Comparison of ENCODE assay signal across 8 mouse cellular contexts in genomic region chr6:89345486-89345785, GRCm38 (mm10). TPM values are rescaled to one million over a fixed set of nuclear protein-coding genes. Genes with fewer than 3 reads are reported as not detected.
DNase-seq lines count a peak whose midpoint lies in the region; ATAC-seq and TF ChIP-seq lines count a peak whose summit lies in the region.
"Had no signal": no experiment of that assay in that cellular context is flagged by ENCODE, and none has a peak within 500 bp of the region (broad histone marks: within the 10 kb centered on the region; RNA-seq: fewer than 3 reads in every experiment).

No protein-coding gene starts in this region.

- ATAC-seq in intestine, embryonic 14.5 days (replicated peaks; ENCODE audit: low FRiP score, low TSS enrichment, low read depth): no peak
- no peak for ATAC-seq in intestine, postnatal 0 days
- no peak for ATAC-seq in limb, embryonic 11.5 days (ENCODE audit: insufficient number of reproducible peaks, low FRiP score, low TSS enrichment, low read depth)
- no peak for ATAC-seq in CD4-positive, CD25-positive, alpha-beta regulatory T cell, adult 4 months

- no peak for TF ChIP-seq CTCF in intestine, postnatal 0 days (IDR thresholded peaks at IDR 0.05; ENCODE audit: low read depth)
- no peak for TF ChIP-seq CTCF in C2C12 (IDR thresholded peaks at IDR 0.05; ENCODE audit: control insufficient read depth, insufficient read depth, insufficient read length)
- no peak for TF ChIP-seq CTCF in E14TG2a.4 (conservative IDR thresholded peaks at IDR 0.05; ENCODE audit: low read length)

- H3K27me3 ChIP-seq in intestine, embryonic 14.5 days (replicated peaks; ENCODE audit: control insufficient read depth, insufficient read depth, low read length): no peaks in the 10 kb centered on the region
- H3K27me3 ChIP-seq in intestine, postnatal 0 days (replicated peaks; ENCODE audit: control insufficient read depth, insufficient read depth, low read length): no peaks in the 10 kb centered on the region
- H3K27me3 ChIP-seq in C2C12 (ENCODE audit: control insufficient read depth, insufficient read depth, insufficient read length) (no peaks in the 10 kb centered on the region), E14TG2a.4 (ENCODE audit: insufficient read depth, low read length) (no peaks in the 10 kb centered on the region)
- H3K27me3 ChIP-seq in limb, embryonic 11.5 days (ENCODE audit: control insufficient read depth, insufficient read depth, low read length): no peaks in the 10 kb centered on the region
- H3K27me3 ChIP-seq: neural tube, embryonic 12.5 days had no signal

- H3K79me3 ChIP-seq in C2C12 (ENCODE audit: low read depth): peaks cover 48% of the 10 kb centered on the region

- peak overlapping the region; percentile 24; the same call in 1 of the 2 replicates for H3K4me2 ChIP-seq in intestine, embryonic 14.5 days (ENCODE audit: low read length)
- no peak overlapping the region for H3K4me2 ChIP-seq in intestine, postnatal 0 days (replicated peaks; ENCODE audit: low read depth)
- peak overlapping the region; percentile 17; the same call in 1 of the 2 replicates for H3K4me2 ChIP-seq in limb, embryonic 11.5 days (ENCODE audit: low read depth, severe bottlenecking)
- H3K4me2 ChIP-seq: neural tube, embryonic 12.5 days had no signal

- peak overlapping the region; percentile 78 for H3K27ac ChIP-seq in intestine, embryonic 14.5 days (ENCODE audit: low read depth)
- no peak overlapping the region for H3K27ac ChIP-seq in intestine, postnatal 0 days (ENCODE audit: low read depth, low read length)
- H3K27ac ChIP-seq in limb, embryonic 11.5 days (replicated peaks; ENCODE audit: low read depth, low read length): peak overlapping the region; percentile 87
- H3K27ac ChIP-seq: neural tube, embryonic 12.5 days had no signal

- DNase-seq in intestine, embryonic 14.5 days (ENCODE audit: low spot score): no peak
- no peak for DNase-seq in limb, embryonic 11.5 days (ENCODE audit: low spot score)
- no peak for DNase-seq in gastrocnemius, postnatal 4 days (ENCODE audit: low spot score in 2 of 2)

- peak overlapping the region; percentile 60 for H3ac ChIP-seq in C2C12 (ENCODE audit: control insufficient read depth, insufficient read length, low read depth)

- 71% methylated on average over 3 of the region's 3 CpGs for WGBS in intestine, embryonic 14.5 days
- WGBS in intestine, postnatal 0 days: 67% methylated on average over 3 of the region's 3 CpGs
- WGBS in limb, embryonic 11.5 days: 64% methylated on average over 3 of the region's 3 CpGs

- H3K4me1 ChIP-seq in intestine, embryonic 14.5 days (replicated peaks; ENCODE audit: control insufficient read depth, insufficient read depth, low read length): peaks cover 16% of the 10 kb centered on the region
- peaks cover 8% of the 10 kb centered on the region for H3K4me1 ChIP-seq in intestine, postnatal 0 days (replicated peaks; ENCODE audit: control insufficient read depth, insufficient read depth, low read length)
- H3K4me1 ChIP-seq in E14TG2a.4 (replicated peaks; ENCODE audit: low read depth, low read length): peaks cover 33% of the 10 kb centered on the region
- H3K4me1 ChIP-seq in limb, embryonic 11.5 days (ENCODE audit: control insufficient read depth, insufficient read depth, low read length): peaks cover 22% of the 10 kb centered on the region

- no peak overlapping the region for H3K4me3 ChIP-seq in intestine, embryonic 14.5 days (ENCODE audit: low read depth, low read length)
- no peak overlapping the region for H3K4me3 ChIP-seq in intestine, postnatal 0 days (ENCODE audit: low read depth, low read length)
- no peak overlapping the region for H3K4me3 ChIP-seq in C2C12 (ENCODE audit: insufficient read depth, poor library complexity, severe bottlenecking)
- 0 out of 2 replicates have a peak overlapping the region, but pooled peaks have one; percentile 20 for H3K4me3 ChIP-seq in E14TG2a.4 (replicated peaks; ENCODE audit: low read length)
- H3K4me3 ChIP-seq in limb, embryonic 11.5 days (ENCODE audit: low read depth, low read length): no peak overlapping the region
- H3K4me3 ChIP-seq: neural tube, embryonic 12.5 days had no signal

- peaks cover 61% of the 10 kb centered on the region for H3K36me3 ChIP-seq in intestine, embryonic 14.5 days (ENCODE audit: control insufficient read depth, insufficient read depth, low read length)
- peaks cover 49% of the 10 kb centered on the region for H3K36me3 ChIP-seq in intestine, postnatal 0 days (ENCODE audit: control insufficient read depth, insufficient read depth)
- H3K36me3 ChIP-seq in C2C12 (ENCODE audit: control insufficient read depth, insufficient read depth): peaks cover 62% of the 10 kb centered on the region
- H3K36me3 ChIP-seq in E14TG2a.4 (ENCODE audit: insufficient read depth, low read length): peaks cover 91% of the 10 kb centered on the region
- H3K36me3 ChIP-seq in limb, embryonic 11.5 days (ENCODE audit: control insufficient read depth, insufficient read depth, low read length): peaks cover 5% of the 10 kb centered on the region

- no peaks in the 10 kb centered on the region for H3K9me3 ChIP-seq in intestine, embryonic 14.5 days (ENCODE audit: control insufficient read depth, low read length)
- H3K9me3 ChIP-seq in intestine, postnatal 0 days (ENCODE audit: control insufficient read depth): no peaks in the 10 kb centered on the region
- H3K9me3 ChIP-seq in E14TG2a.4 (ENCODE audit: low read length): no peaks in the 10 kb centered on the region
- no peaks in the 10 kb centered on the region for H3K9me3 ChIP-seq in limb, embryonic 11.5 days (ENCODE audit: control insufficient read depth, low read length)
- H3K9me3 ChIP-seq: neural tube, embryonic 12.5 days had no signal

- H3K79me2 ChIP-seq in C2C12 (ENCODE audit: control insufficient read depth, insufficient read depth): peaks cover 79% of the 10 kb centered on the region

- no peak overlapping the region for H3K9ac ChIP-seq in intestine, embryonic 14.5 days (ENCODE audit: low read length)
- H3K9ac ChIP-seq in intestine, postnatal 0 days (ENCODE audit: low read depth, low read length): no peak overlapping the region; the same call in 1 of the 2 replicates
- H3K9ac ChIP-seq in limb, embryonic 11.5 days (ENCODE audit: low read length): no peak overlapping the region

TF ChIP-seq in C2C12, 6 proteins besides CTCF, POLR2A, EP300 and RAD21:
- TF ChIP-seq USF1 (IDR thresholded peaks at IDR 0.05; ENCODE audit: low read depth) (no peak), MAX (IDR thresholded peaks at IDR 0.05) (no peak), MYOG (IDR thresholded peaks at IDR 0.05; ENCODE audit: control insufficient read depth, extremely low read depth, insufficient read length) (no peak), MYOD1 (IDR thresholded peaks at IDR 0.05; ENCODE audit: control insufficient read depth, insufficient read length, low read depth) (peak; percentile 96), CEBPB (IDR thresholded peaks at IDR 0.05; ENCODE audit: low read depth) (no peak), FOSL1 (IDR thresholded peaks at IDR 0.05; ENCODE audit: insufficient read depth, low read length, poor library complexity, severe bottlenecking) (peak; percentile 19)
TF ChIP-seq in C2C12: peak in this region for 2.

RNA-seq across cellular contexts. Expression of gene Plxna1, which starts 17.0 kb away (rescaled TPM):
- polyA plus RNA-seq in intestine, embryonic 14.5 days (2014; fragmentation: Nextera tagmentation; extraction: Ambion mirVana): 20.6 and 20.9 TPM in 2 replicates
- polyA plus RNA-seq in intestine, postnatal 0 days (2015; fragmentation: Nextera tagmentation; extraction: Ambion mirVana): 8.7 and 9.2 TPM in 2 replicates
- 40.9 TPM for polyA plus RNA-seq in C2C12 (2012; fragmentation: generic; extraction: Trizol)
- 21.0 and 23.6 TPM in 2 replicates for polyA plus RNA-seq in limb, embryonic 11.5 days (2014; fragmentation: Nextera tagmentation; extraction: Ambion mirVana)
- polyA plus RNA-seq in CD4-positive, CD25-positive, alpha-beta regulatory T cell, adult 4 months (2017; shearing (Covaris generic)): 1 to 10 TPM in 1 of 2 experiments, under 1 TPM in 1; 0.90 to 1.8 TPM
- 10 to 100 TPM; 47.6 to 48.1 TPM for total RNA-seq in gastrocnemius, postnatal 4 days (2021)
